Mouse (Mus musculus): Measurements from ENCODE around the gene Samd5.

Samd5 gene

DNA sequence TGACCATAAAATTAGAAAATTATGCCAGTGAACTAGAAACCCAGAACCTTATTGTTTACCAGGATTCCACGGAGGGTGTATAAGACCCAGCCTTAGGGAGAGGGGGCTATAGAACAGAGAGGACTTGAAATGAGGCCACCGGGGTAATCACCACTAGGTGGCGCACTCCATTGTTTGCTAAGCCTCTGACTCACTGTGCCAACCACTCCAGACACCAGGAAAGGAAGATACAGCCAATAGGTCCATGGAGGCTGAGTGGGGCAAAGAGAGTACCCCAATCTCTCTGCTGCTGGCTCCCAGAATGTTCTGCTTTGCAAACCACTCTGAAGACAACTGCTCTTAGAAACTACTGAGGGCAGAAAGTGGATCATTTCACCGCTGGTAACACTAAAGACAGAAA, 99.4 kb downstream of the Samd5 start:
- peak; percentile 64 for DNase-seq (ENCODE audit: low spot score)

DNA sequence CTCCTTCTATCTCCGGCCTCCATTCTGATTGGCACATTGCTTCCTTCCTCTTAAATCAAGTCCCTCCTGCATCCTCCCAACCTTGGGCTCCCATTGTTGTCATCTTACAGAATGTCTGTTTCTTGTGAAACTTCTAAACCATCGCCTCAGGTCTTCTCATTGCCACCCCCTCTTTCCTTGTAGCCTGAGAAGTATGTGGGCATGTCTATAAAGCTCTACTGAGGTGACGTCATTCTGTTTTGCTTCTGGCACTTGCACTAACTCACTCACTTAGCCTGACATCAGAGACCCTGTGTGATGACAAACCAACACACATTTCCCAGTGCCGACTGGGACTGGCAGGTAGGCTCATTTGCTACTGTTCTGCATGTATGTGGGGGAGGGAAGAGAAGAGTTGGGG, 100.9 kb downstream of the Samd5 start:
- no peak for DNase-seq (ENCODE audit: low spot score)
